Mouse (Mus musculus) ES-Bruce4 (cell line): ENCODE results near the gene Cmc1. TPM values are rescaled to one million over a fixed set of nuclear protein-coding genes. Genes with fewer than 3 reads are reported as not detected.

Source experiments
- H3K27ac ChIP-seq: 2 replicates; pipeline ENCODE4 v1.5.1; 2012; ENCODE audit warnings: low read length, inconsistent platforms; ENCODE audit not compliant: insufficient read depth
- H3K27me3 ChIP-seq: 2 replicates; pipeline ENCODE4 v1.6.1; 2012; ENCODE audit warnings: mild to moderate bottlenecking, low read length, inconsistent platforms; ENCODE audit not compliant: control insufficient read depth, poor library complexity, insufficient read depth, severe bottlenecking
- H3K36me3 ChIP-seq: 2 replicates; pipeline ENCODE4 v1.6.1; 2012; ENCODE audit warnings: inconsistent platforms, mild to moderate bottlenecking, low read length, moderate library complexity; ENCODE audit not compliant: control insufficient read depth, poor library complexity, insufficient read depth, severe bottlenecking
- H3K4me1 ChIP-seq: one replicate; pipeline ENCODE4 v1.8.1; 2011; ENCODE audit warnings: low read length; ENCODE audit not compliant: control insufficient read depth, insufficient read depth
- H3K4me3 ChIP-seq: 2 replicates; pipeline ENCODE4 v1.5.1; 2011; ENCODE audit warnings: low read depth, mild to moderate bottlenecking, low read length
- H3K9ac ChIP-seq: 2 replicates; pipeline ENCODE4 v1.6.1; 2012; ENCODE audit warnings: low read depth, mild to moderate bottlenecking, inconsistent platforms; ENCODE audit not compliant: poor library complexity, severe bottlenecking
- H3K9me3 ChIP-seq: replicated peaks from 2 replicates; pipeline ENCODE4 v1.6.1; 2012; ENCODE audit warnings: mild to moderate bottlenecking, low read length, inconsistent platforms; ENCODE audit not compliant: control insufficient read depth, poor library complexity, insufficient read depth, severe bottlenecking
- CTCF ChIP-seq: IDR thresholded peaks from one replicate; pipeline ENCODE4 v1.8.1; 2011; ENCODE audit warnings: low read depth, low read length
- EP300 ChIP-seq: IDR thresholded peaks from 2 replicates; pipeline ENCODE4 v1.6.1; 2011; ENCODE audit warnings: low read depth, low read length; ENCODE audit not compliant: insufficient read depth
- POLR2A ChIP-seq: IDR thresholded peaks from one replicate; pipeline ENCODE4 v1.8.1; 2011; ENCODE audit warnings: low read length; ENCODE audit not compliant: insufficient read depth
- polyA plus RNA-seq: library from polyadenylated mRNA; stranded (reverse); fragments of >200 nt; gene quantifications from 2 replicates; pipeline ENCODE4 v1.2.4, GENCODE M21; 2011; ENCODE audit warnings: low read depth; ENCODE audit not compliant: missing spikeins, insufficient read depth, insufficient read length

The Cmc1 gene
- polyA plus RNA-seq, 1 experiment, result 52.6 TPM

- 0 out of 2 replicates have a peak overlapping the region, but pooled peaks have one; percentile 30 for H3K4me3 ChIP-seq
- TF ChIP-seq POLR2A (no peak), EP300 (no peak), CTCF (no peak)
- H3K36me3 ChIP-seq, result no peaks in the 10 kb centered on the region
- H3K9me3 ChIP-seq, result no peaks in the 10 kb centered on the region
- no peak overlapping the region for H3K9ac ChIP-seq
- H3K27me3 ChIP-seq, result no peaks in the 10 kb centered on the region
- no peaks in the 10 kb centered on the region for H3K4me1 ChIP-seq
- no peak overlapping the region for H3K27ac ChIP-seq
These were observed 67.2 kb downstream of the Cmc1 start for GRCm38 (mm10) chr9:118082575-118083431.

DNA sequence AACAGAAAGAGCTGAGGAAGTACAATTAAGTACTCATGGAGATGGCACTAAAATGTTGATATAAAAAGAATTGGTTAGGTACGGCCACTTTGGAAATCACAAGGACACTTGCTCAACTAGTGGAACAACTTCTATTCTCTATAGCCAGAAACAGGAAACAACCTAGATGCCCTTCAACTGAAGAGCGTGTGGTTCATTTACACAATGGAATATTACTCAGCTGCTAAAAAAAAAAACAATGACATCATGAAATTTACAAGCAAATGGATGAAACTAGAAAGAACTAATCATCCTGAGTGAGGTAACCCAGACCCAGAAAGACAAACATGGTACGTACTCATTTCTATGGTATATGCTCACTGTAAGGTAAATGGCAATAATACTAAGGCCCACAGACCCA lies 76.6 kb downstream of the Cmc1 start:
- H3K36me3 ChIP-seq, result no peaks in the 10 kb centered on the region
- no peak overlapping the region for H3K4me3 ChIP-seq
- H3K9me3 ChIP-seq, result no peaks in the 10 kb centered on the region
- TF ChIP-seq EP300 (no peak), POLR2A (no peak), CTCF (no peak)
- H3K4me1 ChIP-seq, result no peaks in the 10 kb centered on the region
- no peak overlapping the region for H3K9ac ChIP-seq
- H3K27ac ChIP-seq, result no peak overlapping the region
- no peaks in the 10 kb centered on the region for H3K27me3 ChIP-seq

DNA sequence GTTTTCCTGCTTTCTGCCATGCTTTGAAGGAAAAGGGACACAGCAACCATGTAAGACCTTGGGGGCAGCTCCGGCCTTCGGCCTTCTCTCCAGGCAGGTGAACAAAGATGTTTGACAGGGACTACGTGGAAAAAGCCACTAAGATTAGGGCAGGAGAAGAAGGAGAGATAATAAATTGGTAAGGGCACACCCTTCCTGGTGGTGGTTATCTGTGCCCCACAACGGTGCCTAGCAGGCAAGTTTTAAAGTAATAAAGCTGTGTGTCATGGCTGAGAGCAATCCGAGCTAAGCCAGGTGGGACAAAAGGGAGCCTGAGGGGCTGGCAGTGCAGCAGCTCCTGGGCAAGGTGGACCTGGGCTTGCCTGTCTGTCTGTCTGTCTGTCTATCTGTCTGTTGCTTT lies 77.9 kb downstream of the Cmc1 start:
- no peak for TF ChIP-seq CTCF
- TF ChIP-seq POLR2A, result no peak
- TF ChIP-seq EP300, result no peak
- Histone ChIP-seq H3K9ac (no peak overlapping the region), H3K36me3 (no peaks in the 10 kb centered on the region), H3K4me3 (no peak overlapping the region), H3K27me3 (no peaks in the 10 kb centered on the region), H3K4me1 (no peaks in the 10 kb centered on the region), H3K9me3 (no peaks in the 10 kb centered on the region), H3K27ac (no peak overlapping the region)

GRCm38 (mm10) chr9:118071337-118071736 lies 78.6 kb downstream of the Cmc1 start:
- H3K4me3 ChIP-seq, result no peak overlapping the region
- no peaks in the 10 kb centered on the region for H3K4me1 ChIP-seq
- no peak overlapping the region for H3K9ac ChIP-seq
- no peak for TF ChIP-seq CTCF
- TF ChIP-seq EP300, result no peak
- TF ChIP-seq POLR2A, result no peak
- no peaks in the 10 kb centered on the region for H3K27me3 ChIP-seq
- H3K36me3 ChIP-seq, result no peaks in the 10 kb centered on the region
- H3K9me3 ChIP-seq, result no peaks in the 10 kb centered on the region
- H3K27ac ChIP-seq, result no peak overlapping the region

GRCm38 (mm10) chr9:118070442-118070841 lies 79.5 kb downstream of the Cmc1 start:
- no peak overlapping the region for H3K4me3 ChIP-seq
- no peak overlapping the region for H3K27ac ChIP-seq
- TF ChIP-seq EP300 (no peak), POLR2A (no peak), CTCF (no peak)
- H3K9ac ChIP-seq, result no peak overlapping the region
- no peaks in the 10 kb centered on the region for H3K9me3 ChIP-seq
- no peaks in the 10 kb centered on the region for H3K36me3 ChIP-seq
- H3K4me1 ChIP-seq, result no peaks in the 10 kb centered on the region
- no peaks in the 10 kb centered on the region for H3K27me3 ChIP-seq

DNA sequence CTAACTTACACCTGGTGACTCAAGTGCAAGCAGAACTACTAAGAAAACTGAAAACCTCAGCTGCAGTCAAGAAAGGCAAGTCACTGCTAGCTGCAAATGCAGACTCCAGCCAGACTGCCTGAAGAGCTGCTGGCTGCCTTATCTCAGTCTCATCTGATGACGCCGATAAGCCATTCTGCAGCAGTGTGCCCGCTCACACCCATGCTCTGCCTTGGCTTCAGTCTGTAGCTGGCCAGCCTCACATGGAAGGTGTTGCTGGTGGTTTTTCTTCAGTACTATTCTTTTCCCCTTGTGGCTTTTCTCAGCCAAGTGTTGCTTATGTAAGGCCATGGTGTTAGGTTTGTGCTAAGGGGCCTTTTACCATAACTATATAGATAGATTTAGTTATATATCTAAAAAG lies 90.9 kb downstream of the Cmc1 start:
- Histone ChIP-seq H3K27me3 (no peaks in the 10 kb centered on the region), H3K36me3 (peaks cover 5% of the 10 kb centered on the region), H3K4me3 (no peak overlapping the region), H3K4me1 (no peaks in the 10 kb centered on the region), H3K9me3 (no peaks in the 10 kb centered on the region), H3K9ac (no peak overlapping the region), H3K27ac (no peak overlapping the region)
- TF ChIP-seq EP300 (no peak), CTCF (no peak), POLR2A (no peak)

- H3K9me3 ChIP-seq, result no peaks in the 10 kb centered on the region
- H3K36me3 ChIP-seq, result peaks cover 18% of the 10 kb centered on the region
- no peak overlapping the region for H3K4me3 ChIP-seq
- no peak overlapping the region for H3K9ac ChIP-seq
- H3K27ac ChIP-seq, result no peak overlapping the region
- no peaks in the 10 kb centered on the region for H3K4me1 ChIP-seq
- no peak for TF ChIP-seq CTCF
- no peak for TF ChIP-seq POLR2A
- no peak for TF ChIP-seq EP300
- no peaks in the 10 kb centered on the region for H3K27me3 ChIP-seq
These were observed 96.7 kb downstream of the Cmc1 start for GRCm38 (mm10) chr9:118053286-118053685.
